Mouse (Mus musculus) CH12.LX (cell line): ENCODE data around the gene Tmem259. TPM values are rescaled to one million over a fixed set of nuclear protein-coding genes. Genes with fewer than 3 reads are reported as not detected.

Experiments
- DNase-seq: peaks from one replicate; pipeline ENCODE4 v3.0.0-alpha.2; 2013; ENCODE audit errors: extremely low read depth
- H3K27ac ChIP-seq: 2 replicates; pipeline ENCODE4 v1.5.1; 2012; ENCODE audit warnings: low read depth, mild to moderate bottlenecking, control low read depth, moderate library complexity; ENCODE audit not compliant: insufficient read depth
- H3K27me3 ChIP-seq: replicated peaks from 2 replicates; pipeline ENCODE3; 2012; ENCODE audit warnings: inconsistent platforms
- H3K36me3 ChIP-seq, 2 experiments: replicated peaks in 1 of 2; 2 replicates each; pipeline versions ENCODE3 to v1.6.1; 2012; ENCODE audit warnings: inconsistent platforms in 1 of 2, low read length in 1 of 2, mild to moderate bottlenecking in 1 of 2, mixed read lengths in 1 of 2, moderate library complexity in 1 of 2; ENCODE audit not compliant: control insufficient read depth in 1 of 2, insufficient read depth in 1 of 2
- H3K4me1 ChIP-seq, 2 experiments: 2 replicates each; pipeline ENCODE4 v1.6.1; 2012; ENCODE audit warnings: inconsistent platforms in 1 of 2, moderate library complexity in 1 of 2; ENCODE audit not compliant: insufficient read depth in 2 of 2, control insufficient read depth in 1 of 2
- H3K4me2 ChIP-seq: 2 replicates; pipeline ENCODE4 v1.6.1; 2012; ENCODE audit warnings: low read depth, mild to moderate bottlenecking, control low read depth; ENCODE audit not compliant: poor library complexity, insufficient read depth, severe bottlenecking
- H3K4me3 ChIP-seq, 3 experiments: fragments of 150-350 bp in 1 of 3; sonication (generic) in 1 of 3; replicated peaks in 1 of 3; 2 replicates each; pipeline versions ENCODE3 to v1.5.1; 2011 to 2012; ENCODE audit warnings: low read depth in 2 of 3, low read length in 2 of 3, mild to moderate bottlenecking in 2 of 3, moderate library complexity in 2 of 3, control low read depth in 1 of 3, improper control_type of control experiment in 1 of 3, inconsistent platforms in 1 of 3, mixed read lengths in 1 of 3; ENCODE audit not compliant: poor library complexity in 1 of 3
- H3K79me2 ChIP-seq: replicated peaks from 2 replicates; pipeline ENCODE4 v1.6.1; 2012; ENCODE audit warnings: mild to moderate bottlenecking, moderate library complexity; ENCODE audit not compliant: control insufficient read depth, poor library complexity, insufficient read depth, severe bottlenecking; ENCODE audit errors: extremely low read depth
- H3K9ac ChIP-seq: 2 replicates; pipeline ENCODE4 v1.6.1; 2012; ENCODE audit warnings: low read depth, mild to moderate bottlenecking, control low read depth, moderate library complexity; ENCODE audit not compliant: insufficient read depth
- H3K9me3 ChIP-seq: replicated peaks from 2 replicates; pipeline ENCODE3; 2012; ENCODE audit warnings: low read length, inconsistent platforms, mixed read lengths
- BHLHE40 ChIP-seq: IDR thresholded peaks from 2 replicates; pipeline ENCODE4 v1.6.1; 2011; ENCODE audit warnings: mild to moderate bottlenecking, low read depth, low read length, improper control_type of control experiment
- CHD1 ChIP-seq: IDR thresholded peaks from 2 replicates; pipeline ENCODE4 v1.6.1; 2012; ENCODE audit warnings: low read depth, low read length, improper control_type of control experiment, inconsistent platforms
- EP300 ChIP-seq: IDR thresholded peaks from 2 replicates; pipeline ENCODE4 v1.6.1; 2011; ENCODE audit warnings: low read length, improper control_type of control experiment
- ETS1 ChIP-seq: conservative IDR thresholded peaks from 2 replicates; pipeline ENCODE4 v1.6.1; 2012; ENCODE audit warnings: low read depth, mild to moderate bottlenecking, inconsistent platforms, low read length, improper control_type of control experiment, moderate library complexity
- HCFC1 ChIP-seq: IDR thresholded peaks from 2 replicates; pipeline ENCODE4 v1.6.1; 2012; ENCODE audit warnings: low read depth, mild to moderate bottlenecking, inconsistent platforms, low read length, improper control_type of control experiment
- IRF4 ChIP-seq: IDR thresholded peaks from 2 replicates; pipeline ENCODE4 v1.6.1; 2014; ENCODE audit warnings: low read depth, mild to moderate bottlenecking, inconsistent platforms, low read length, improper control_type of control experiment
- KAT2A ChIP-seq: IDR thresholded peaks from 2 replicates; pipeline ENCODE4 v1.6.1; 2012; ENCODE audit warnings: low read length, improper control_type of control experiment, inconsistent platforms; ENCODE audit not compliant: insufficient replicate concordance
- MAX ChIP-seq: IDR thresholded peaks from 2 replicates; pipeline ENCODE4 v1.6.1; 2011; ENCODE audit warnings: low read length, improper control_type of control experiment
- NELFE ChIP-seq: IDR thresholded peaks from 2 replicates; pipeline ENCODE4 v1.6.1; 2011; ENCODE audit warnings: low read depth, low read length, improper control_type of control experiment
- NRF1 ChIP-seq: IDR thresholded peaks from 2 replicates; pipeline ENCODE4 v1.6.1; 2014; ENCODE audit warnings: low read depth, mild to moderate bottlenecking, inconsistent platforms, low read length, improper control_type of control experiment, moderate library complexity
- PAX5 ChIP-seq: IDR thresholded peaks from 2 replicates; pipeline ENCODE4 v1.6.1; 2012; ENCODE audit warnings: low read length, inconsistent platforms, mixed read lengths
- POLR2A ChIP-seq: IDR thresholded peaks from 2 replicates; pipeline ENCODE4 v1.6.1; 2011; ENCODE audit warnings: low read depth, mild to moderate bottlenecking, improper control_type of control experiment, low read length
- SIN3A ChIP-seq: IDR thresholded peaks from 2 replicates; pipeline ENCODE4 v1.6.1; 2012; ENCODE audit warnings: low read length, improper control_type of control experiment, inconsistent platforms
- TBP ChIP-seq: conservative IDR thresholded peaks from 2 replicates; pipeline ENCODE4 v1.6.1; 2011; ENCODE audit warnings: low read depth, low read length, improper control_type of control experiment
- USF2 ChIP-seq: conservative IDR thresholded peaks from 2 replicates; pipeline ENCODE4 v1.6.1; 2011; ENCODE audit warnings: low read depth, low read length, improper control_type of control experiment
- ZMIZ1 ChIP-seq: IDR thresholded peaks from 2 replicates; pipeline ENCODE4 v1.6.1; 2012; ENCODE audit warnings: low read depth, mild to moderate bottlenecking, inconsistent platforms, low read length, improper control_type of control experiment
- ZNF384 ChIP-seq: IDR thresholded peaks from 2 replicates; pipeline ENCODE4 v1.6.1; 2012; ENCODE audit warnings: low read depth, low read length, improper control_type of control experiment, inconsistent platforms
- dilution Hi-C: fragments of 300-500 bp; cut with MboI; formaldehyde crosslinking; loops from 2 replicates; pipeline ENCODE4 v1.14.3; 2020; ENCODE audit warnings: low sequenced_read_pairs; ENCODE audit not compliant: extremely low pct_unique_long_range_greater_than_20kb, extremely low pct_ligation_motif_present
- in situ Hi-C: fragments of 300-500 bp; cut with MboI; formaldehyde crosslinking; loops from 3 replicates; pipeline ENCODE4 v1.14.3; 2019; ENCODE audit warnings: low sequenced_read_pairs, low pct_ligation_motif_present, low pct_unique_long_range_greater_than_20kb, mixed read lengths
- polyA plus RNA-seq: library from polyadenylated mRNA; unstranded; fragments of >175 nt; gene quantifications from 2 replicates; pipeline ENCODE4 v1.2.1, GENCODE M21; 2012; ENCODE audit warnings: low read depth; ENCODE audit not compliant: insufficient read length
- total RNA-seq, 2 experiments: library from RNA; depleted of rRNA; stranded (reverse); fragments of 300-350 nt in 1 of 2; fragments of >200 nt in 1 of 2; gene quantifications; 2 replicates each; pipeline ENCODE4 v1.2.3; 2012 to 2014

The Tmem259 gene
- total and polyA plus RNA-seq, 3 experiments = 50.1 to 84.2 (median 71.7) TPM

GRCm38 (mm10) chr10:79986963-79987362 lies 2.8 kb upstream of the Tmem259 start (continued):
- TF ChIP-seq EP300 = peak; percentile 5; the same call in 1 of the 2 replicates
- TF ChIP-seq NELFE = no peak
- TF ChIP-seq ZNF384 = peak; percentile 98
- no peak for TF ChIP-seq IRF4
- no peak for TF ChIP-seq TBP
- TF ChIP-seq POLR2A = 0 out of 2 replicates have a peak, but pooled peaks have one; percentile 15
- TF ChIP-seq SIN3A = no peak
- TF ChIP-seq USF2 = no peak
- TF ChIP-seq NRF1 = peak; percentile 70
- no peak for TF ChIP-seq PAX5
- no peak for TF ChIP-seq BHLHE40
- no peak for TF ChIP-seq KAT2A

GRCm38 (mm10) chr10:79986232-79986878 lies 2.2 kb upstream of the Tmem259 start:
- TF ChIP-seq MAX = no peak
- no peak for TF ChIP-seq USF2
- no peak for TF ChIP-seq HCFC1
- TF ChIP-seq EP300 = peak; percentile 24; the same call in 1 of the 2 replicates
- TF ChIP-seq ZMIZ1 = no peak
- peak; percentile 72; the same call in 1 of the 2 replicates for TF ChIP-seq CHD1
- no peak for TF ChIP-seq ETS1
- no peak for TF ChIP-seq POLR2A
- in situ Hi-C loops = loop anchor here (5.0 kb wide), 2 partner anchors 126 to 156 kb away; partner anchors contain the start of gene Cbarp
- H3K9me3 ChIP-seq = peaks cover 6% of the 10 kb centered on the region
- DNase-seq = no peak
- peak overlapping the region; percentile 94 for H3K27ac ChIP-seq
- peaks cover 25% of the 10 kb centered on the region for H3K79me2 ChIP-seq
- dilution Hi-C loops = no loop called here
- H3K4me3 ChIP-seq = peak overlapping the region; percentile 50 to 89 (median 68)
- H3K4me2 ChIP-seq = peak overlapping the region; percentile 81
- peak overlapping the region; percentile 68 for H3K9ac ChIP-seq
- peaks cover 3% of the 10 kb centered on the region for H3K27me3 ChIP-seq
- peaks cover 6 to 21% of the 10 kb centered on the region in 2 experiments for H3K36me3 ChIP-seq
- peaks cover 21 to 58% of the 10 kb centered on the region in 2 experiments for H3K4me1 ChIP-seq
